Mouse (Mus musculus): ENCODE measurements around the gene Inpp4b. TPM values are rescaled to one million over a fixed set of nuclear protein-coding genes. Genes with fewer than 3 reads are reported as not detected.

Gene Inpp4b
- polyA plus RNA-seq, 1 experiment, result 0.02 TPM

DNA sequence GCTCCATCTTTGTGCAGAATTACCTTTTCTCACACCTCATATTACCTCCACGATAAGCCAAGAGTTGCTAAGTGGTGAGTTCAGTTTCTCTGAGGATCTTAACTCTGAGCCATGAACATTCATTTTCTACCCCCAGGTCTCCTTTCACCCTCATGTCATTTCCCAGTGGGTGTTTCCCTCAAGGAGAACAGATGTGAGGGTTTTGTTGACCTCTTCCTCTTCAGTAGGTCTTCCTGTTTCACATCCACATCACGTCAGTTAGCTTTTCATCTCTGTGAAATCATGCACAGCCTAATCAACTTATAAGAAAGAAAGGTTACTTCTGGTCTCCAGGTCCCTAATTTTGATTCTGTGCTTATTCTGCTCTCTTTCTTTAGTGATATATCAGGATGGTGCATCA, 124.4 kb downstream of the Inpp4b start:
- Histone ChIP-seq H3K79me3 (ENCODE audit: low read depth) (no peaks in the 10 kb centered on the region), H3K4me3 (ENCODE audit: insufficient read depth, poor library complexity, severe bottlenecking) (no peak overlapping the region), H3K36me3 (ENCODE audit: control insufficient read depth, insufficient read depth) (no peaks in the 10 kb centered on the region), H3K79me2 (ENCODE audit: control insufficient read depth, insufficient read depth) (no peaks in the 10 kb centered on the region), H3K27me3 (ENCODE audit: control insufficient read depth, insufficient read depth, insufficient read length) (no peaks in the 10 kb centered on the region), H3ac (ENCODE audit: control insufficient read depth, insufficient read length, low read depth) (no peak overlapping the region)
- TF ChIP-seq CEBPB (IDR thresholded peaks at IDR 0.05; ENCODE audit: low read depth) (no peak), MAX (IDR thresholded peaks at IDR 0.05) (no peak), MYOG (IDR thresholded peaks at IDR 0.05; ENCODE audit: control insufficient read depth, extremely low read depth, insufficient read length) (no peak), CTCF (IDR thresholded peaks at IDR 0.05; ENCODE audit: control insufficient read depth, insufficient read depth, insufficient read length) (no peak), MYOD1 (IDR thresholded peaks at IDR 0.05; ENCODE audit: control insufficient read depth, insufficient read length, low read depth) (no peak), USF1 (IDR thresholded peaks at IDR 0.05; ENCODE audit: low read depth) (no peak), FOSL1 (IDR thresholded peaks at IDR 0.05; ENCODE audit: insufficient read depth, low read length, poor library complexity, severe bottlenecking) (no peak)

DNA sequence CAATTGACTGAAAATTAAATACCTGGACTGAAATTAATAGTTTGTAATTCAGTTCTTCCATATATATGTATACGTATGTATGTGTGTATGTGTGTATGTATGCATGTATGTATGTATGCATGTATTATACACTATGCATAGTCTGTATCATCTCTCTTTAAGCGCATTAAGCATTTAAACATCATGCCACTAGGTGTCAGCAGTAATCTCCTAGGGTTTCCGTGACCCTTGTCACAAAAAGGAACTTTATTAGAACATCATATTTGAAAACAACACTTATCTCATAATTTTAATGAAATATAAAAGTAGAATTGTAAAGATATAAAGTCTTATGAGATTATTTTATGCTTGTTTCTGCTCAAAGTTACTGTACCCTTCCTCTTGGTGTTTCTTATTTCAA, 136.3 kb downstream of the Inpp4b start:
- TF ChIP-seq CTCF (IDR thresholded peaks at IDR 0.05; ENCODE audit: control insufficient read depth, insufficient read depth, insufficient read length), result no peak
- no peak for TF ChIP-seq FOSL1 (IDR thresholded peaks at IDR 0.05; ENCODE audit: insufficient read depth, low read length, poor library complexity, severe bottlenecking)
- no peak for TF ChIP-seq MYOG (IDR thresholded peaks at IDR 0.05; ENCODE audit: control insufficient read depth, extremely low read depth, insufficient read length)
- TF ChIP-seq USF1 (IDR thresholded peaks at IDR 0.05; ENCODE audit: low read depth), result no peak
- no peak for TF ChIP-seq CEBPB (IDR thresholded peaks at IDR 0.05; ENCODE audit: low read depth)
- TF ChIP-seq MAX (IDR thresholded peaks at IDR 0.05), result no peak
- no peak for TF ChIP-seq MYOD1 (IDR thresholded peaks at IDR 0.05; ENCODE audit: control insufficient read depth, insufficient read length, low read depth)
- Histone ChIP-seq H3K79me2 (ENCODE audit: control insufficient read depth, insufficient read depth) (no peaks in the 10 kb centered on the region), H3K27me3 (ENCODE audit: control insufficient read depth, insufficient read depth, insufficient read length) (no peaks in the 10 kb centered on the region), H3K4me3 (ENCODE audit: insufficient read depth, poor library complexity, severe bottlenecking) (no peak overlapping the region), H3K79me3 (ENCODE audit: low read depth) (no peaks in the 10 kb centered on the region), H3ac (ENCODE audit: control insufficient read depth, insufficient read length, low read depth) (no peak overlapping the region), H3K36me3 (ENCODE audit: control insufficient read depth, insufficient read depth) (no peaks in the 10 kb centered on the region)

DNA sequence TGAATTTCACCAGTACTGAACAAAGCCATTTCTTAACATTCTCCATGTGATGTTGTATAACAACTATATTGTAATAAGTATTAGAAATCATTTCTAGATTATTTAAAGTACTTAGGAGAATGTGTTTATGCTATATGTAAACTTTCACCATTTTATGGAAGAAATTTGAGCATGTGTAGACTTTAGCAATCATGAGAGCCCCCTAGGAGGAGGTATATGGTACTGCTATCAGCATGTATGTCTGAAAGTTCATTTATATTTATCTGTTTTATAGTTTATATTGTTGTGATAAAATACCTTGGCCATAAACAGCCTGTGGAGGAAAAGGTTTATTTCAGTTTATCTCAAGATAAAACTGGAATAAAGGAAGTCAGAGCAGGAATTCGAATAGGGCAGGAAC, 141.5 kb downstream of the Inpp4b start:
- H3K36me3 ChIP-seq (ENCODE audit: control insufficient read depth, insufficient read depth), result no peaks in the 10 kb centered on the region
- no peak overlapping the region for H3K4me3 ChIP-seq (ENCODE audit: insufficient read depth, poor library complexity, severe bottlenecking)
- no peak overlapping the region for H3ac ChIP-seq (ENCODE audit: control insufficient read depth, insufficient read length, low read depth)
- no peak for TF ChIP-seq FOSL1 (IDR thresholded peaks at IDR 0.05; ENCODE audit: insufficient read depth, low read length, poor library complexity, severe bottlenecking)
- no peak for TF ChIP-seq MAX (IDR thresholded peaks at IDR 0.05)
- no peak for TF ChIP-seq MYOD1 (IDR thresholded peaks at IDR 0.05; ENCODE audit: control insufficient read depth, insufficient read length, low read depth)
- no peak for TF ChIP-seq CEBPB (IDR thresholded peaks at IDR 0.05; ENCODE audit: low read depth)
- no peak for TF ChIP-seq USF1 (IDR thresholded peaks at IDR 0.05; ENCODE audit: low read depth)
- no peak for TF ChIP-seq CTCF (IDR thresholded peaks at IDR 0.05; ENCODE audit: control insufficient read depth, insufficient read depth, insufficient read length)
- no peak for TF ChIP-seq MYOG (IDR thresholded peaks at IDR 0.05; ENCODE audit: control insufficient read depth, extremely low read depth, insufficient read length)
- no peaks in the 10 kb centered on the region for H3K79me2 ChIP-seq (ENCODE audit: control insufficient read depth, insufficient read depth)
- H3K79me3 ChIP-seq (ENCODE audit: low read depth), result no peaks in the 10 kb centered on the region
- no peaks in the 10 kb centered on the region for H3K27me3 ChIP-seq (ENCODE audit: control insufficient read depth, insufficient read depth, insufficient read length)

DNA sequence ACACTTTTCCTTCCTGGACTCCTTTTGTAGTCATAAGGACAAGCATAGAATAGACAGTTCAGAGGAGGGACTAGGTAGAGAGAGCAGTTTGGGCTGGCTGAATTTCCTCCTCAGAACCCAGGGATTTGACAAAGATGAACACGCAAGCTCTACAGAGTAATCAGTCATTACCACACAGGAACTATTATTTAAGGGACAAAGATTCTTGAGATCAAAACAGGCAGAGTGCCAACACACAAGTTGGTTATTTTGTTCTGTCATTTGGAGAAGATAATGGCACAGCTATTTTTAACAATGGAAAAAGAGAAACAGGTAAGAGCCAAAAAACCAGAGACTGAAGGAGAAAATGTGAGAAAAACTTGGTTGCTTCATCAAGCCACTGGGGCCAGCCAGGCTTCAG, 143.3 kb downstream of the Inpp4b start:
- no peak for TF ChIP-seq CTCF (IDR thresholded peaks at IDR 0.05; ENCODE audit: control insufficient read depth, insufficient read depth, insufficient read length)
- no peak for TF ChIP-seq MAX (IDR thresholded peaks at IDR 0.05)
- Histone ChIP-seq H3ac (ENCODE audit: control insufficient read depth, insufficient read length, low read depth) (no peak overlapping the region), H3K79me3 (ENCODE audit: low read depth) (no peaks in the 10 kb centered on the region), H3K36me3 (ENCODE audit: control insufficient read depth, insufficient read depth) (no peaks in the 10 kb centered on the region), H3K27me3 (ENCODE audit: control insufficient read depth, insufficient read depth, insufficient read length) (no peaks in the 10 kb centered on the region), H3K4me3 (ENCODE audit: insufficient read depth, poor library complexity, severe bottlenecking) (no peak overlapping the region), H3K79me2 (ENCODE audit: control insufficient read depth, insufficient read depth) (no peaks in the 10 kb centered on the region)

DNA sequence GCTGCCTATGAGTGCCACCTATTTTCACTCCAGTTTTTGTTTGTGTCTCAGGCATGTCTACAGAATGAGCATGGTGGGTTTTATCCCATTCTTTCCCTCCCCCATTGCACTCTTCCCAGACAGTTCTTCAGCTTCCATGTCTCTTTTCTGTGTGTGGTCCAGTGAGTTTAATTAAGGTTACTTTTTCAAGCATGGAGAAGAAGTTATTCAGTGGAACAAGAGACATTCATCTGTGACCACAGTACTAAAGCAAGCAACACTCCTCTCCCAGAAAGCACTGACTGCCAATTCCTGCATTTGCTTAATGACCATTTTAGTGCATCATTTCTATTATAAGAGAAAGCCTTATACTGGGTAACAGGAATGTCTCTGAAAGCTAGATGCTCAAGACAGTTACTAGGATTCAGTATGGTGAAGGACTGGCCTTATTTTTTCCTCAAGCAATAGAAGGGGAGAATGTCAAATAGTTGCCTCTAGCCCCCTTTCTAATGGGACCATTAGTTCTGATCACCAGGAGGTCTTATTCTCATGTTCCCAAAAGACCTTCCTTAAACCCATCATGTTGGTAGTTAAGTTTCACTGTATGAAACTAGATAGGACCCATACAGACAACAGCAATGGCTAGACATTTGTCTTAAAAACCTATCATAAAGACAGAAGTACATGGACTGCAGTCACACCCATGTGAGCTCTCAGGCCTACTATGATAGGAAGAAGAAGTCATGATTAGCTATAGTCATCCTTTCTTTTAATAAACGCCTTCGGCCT, 147.7 kb downstream of the Inpp4b start:
- no peaks in the 10 kb centered on the region for H3K79me2 ChIP-seq (ENCODE audit: control insufficient read depth, insufficient read depth)
- H3K79me3 ChIP-seq (ENCODE audit: low read depth), result no peaks in the 10 kb centered on the region
- TF ChIP-seq MAX (IDR thresholded peaks at IDR 0.05) (no peak), MYOD1 (IDR thresholded peaks at IDR 0.05; ENCODE audit: control insufficient read depth, insufficient read length, low read depth) (no peak), FOSL1 (IDR thresholded peaks at IDR 0.05; ENCODE audit: insufficient read depth, low read length, poor library complexity, severe bottlenecking) (no peak), USF1 (IDR thresholded peaks at IDR 0.05; ENCODE audit: low read depth) (no peak), CTCF (IDR thresholded peaks at IDR 0.05; ENCODE audit: control insufficient read depth, insufficient read depth, insufficient read length) (no peak), MYOG (IDR thresholded peaks at IDR 0.05; ENCODE audit: control insufficient read depth, extremely low read depth, insufficient read length) (no peak), CEBPB (IDR thresholded peaks at IDR 0.05; ENCODE audit: low read depth) (no peak)
- no peaks in the 10 kb centered on the region for H3K27me3 ChIP-seq (ENCODE audit: control insufficient read depth, insufficient read depth, insufficient read length)
- H3ac ChIP-seq (ENCODE audit: control insufficient read depth, insufficient read length, low read depth), result no peak overlapping the region
- no peak overlapping the region for H3K4me3 ChIP-seq (ENCODE audit: insufficient read depth, poor library complexity, severe bottlenecking)
- no peaks in the 10 kb centered on the region for H3K36me3 ChIP-seq (ENCODE audit: control insufficient read depth, insufficient read depth)

All from C2C12 (cell line).